Mouse (Mus musculus) kidney, postnatal 4 days (tissue): ENCODE results near the gene Il27ra.

ENCODE experiments used
- DNase-seq, 2 experiments: peaks; one replicate each; pipeline ENCODE4 v3.0.0; 2021; ENCODE audit warnings: mixed read lengths in 2 of 2

Il27ra gene

DNA sequence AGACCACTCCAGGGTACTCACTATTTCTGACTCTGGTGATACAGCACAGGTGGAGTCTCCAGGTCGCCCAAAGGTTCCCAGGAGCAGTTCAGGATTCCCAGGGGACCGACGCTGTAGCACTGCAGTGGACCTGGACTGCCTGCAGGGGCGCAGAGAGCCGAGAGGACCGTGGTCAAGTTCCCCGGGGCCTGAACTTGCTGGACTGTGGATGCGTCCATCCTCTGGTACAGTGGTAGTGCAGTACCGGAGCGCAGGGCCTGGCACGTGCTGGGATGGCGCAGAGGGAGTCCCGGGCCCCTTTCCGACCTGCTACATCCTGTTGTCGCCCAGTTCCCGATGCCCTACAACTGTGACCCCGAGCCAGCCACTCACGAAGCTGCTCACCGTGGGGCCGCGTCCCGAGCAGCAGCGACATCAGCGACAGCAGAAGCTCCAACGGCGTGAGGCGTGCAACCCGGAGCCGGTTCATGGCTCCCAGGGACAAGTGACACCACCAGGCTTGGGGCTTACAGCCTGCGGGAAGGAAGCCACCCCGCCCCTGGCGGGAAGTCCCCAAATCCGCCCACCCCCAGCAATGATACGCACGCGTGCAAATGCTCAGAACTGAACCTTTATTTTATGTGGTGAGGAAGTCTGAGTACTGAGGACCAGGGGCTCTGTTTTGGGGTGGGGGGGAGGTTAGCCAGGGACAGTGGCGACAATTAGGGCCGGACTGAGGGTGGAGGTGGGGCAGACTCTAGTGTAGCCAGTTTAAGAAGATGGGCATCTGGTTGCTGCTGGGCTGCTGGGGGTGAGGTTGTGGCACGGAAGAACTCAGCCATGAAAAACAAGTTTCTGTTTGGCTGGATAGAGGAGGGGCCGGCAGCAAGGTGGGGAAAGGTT is at the start of gene Il27ra:
Gene Il27ra (minus strand): TSS at position 524 of the 882 bp plus-strand sequence.
- DNase-seq = peak; percentile 84 to 89

DNA sequence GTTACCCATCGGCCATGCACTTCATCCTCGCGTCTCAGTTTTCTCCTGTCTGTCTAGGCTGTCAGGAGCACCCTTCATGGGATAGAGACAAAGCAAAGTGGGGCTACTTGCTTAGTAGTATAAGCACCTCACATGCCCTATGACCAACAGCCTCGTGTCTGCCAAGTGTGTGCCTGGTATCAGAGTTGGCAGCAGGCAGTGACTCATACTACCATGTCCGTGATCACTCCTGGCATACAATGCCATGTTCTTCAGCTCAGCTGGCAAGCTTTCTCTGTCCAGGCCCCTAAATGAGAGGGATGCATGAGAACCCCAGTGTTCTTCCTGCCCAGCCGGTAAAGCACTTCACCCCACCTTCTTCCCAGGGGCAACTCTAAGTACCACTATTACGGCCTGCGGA is 48.2 kb upstream of the Il27ra start:
- DNase-seq = no peak

DNA sequence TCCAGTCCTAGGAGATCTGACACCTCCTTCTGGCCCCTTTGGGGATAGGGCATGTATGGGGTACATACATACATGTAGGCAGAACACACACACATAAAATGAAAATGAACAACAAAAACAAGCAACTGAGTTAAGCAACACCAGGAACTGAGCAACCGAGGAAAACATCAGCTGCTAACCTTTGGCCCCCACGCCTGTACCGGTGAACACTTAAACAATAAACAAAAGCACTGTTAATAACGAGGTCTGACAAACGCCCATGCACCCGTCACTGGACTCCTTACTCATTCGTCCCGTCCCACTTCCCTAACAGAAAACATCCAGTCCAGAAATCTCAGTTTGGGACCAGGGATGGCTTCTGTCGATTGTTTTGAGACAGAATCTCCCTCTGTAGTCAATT is 46.9 kb upstream of the Il27ra start:
- DNase-seq = no peak

DNA sequence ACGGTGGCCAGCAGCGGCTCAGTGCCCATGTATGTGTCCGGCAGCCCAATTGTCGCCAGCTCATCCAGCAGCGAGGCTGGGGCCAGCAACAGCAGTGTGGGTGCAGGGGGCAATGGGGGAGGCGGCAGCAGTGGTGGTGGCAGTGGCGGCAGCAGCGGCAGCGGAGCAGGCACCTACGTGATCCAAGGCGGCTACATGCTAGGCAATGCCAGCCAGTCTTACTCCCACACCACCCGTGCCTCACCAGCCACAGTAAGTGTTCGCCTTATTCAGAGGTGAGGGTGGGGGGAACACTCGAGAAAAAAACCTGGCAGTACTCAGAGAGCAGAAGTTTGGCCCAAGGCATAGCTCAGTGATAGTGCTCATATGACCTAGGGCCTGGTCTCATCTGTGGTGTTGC is 45.4 kb upstream of the Il27ra start:
- DNase-seq = no peak

DNA sequence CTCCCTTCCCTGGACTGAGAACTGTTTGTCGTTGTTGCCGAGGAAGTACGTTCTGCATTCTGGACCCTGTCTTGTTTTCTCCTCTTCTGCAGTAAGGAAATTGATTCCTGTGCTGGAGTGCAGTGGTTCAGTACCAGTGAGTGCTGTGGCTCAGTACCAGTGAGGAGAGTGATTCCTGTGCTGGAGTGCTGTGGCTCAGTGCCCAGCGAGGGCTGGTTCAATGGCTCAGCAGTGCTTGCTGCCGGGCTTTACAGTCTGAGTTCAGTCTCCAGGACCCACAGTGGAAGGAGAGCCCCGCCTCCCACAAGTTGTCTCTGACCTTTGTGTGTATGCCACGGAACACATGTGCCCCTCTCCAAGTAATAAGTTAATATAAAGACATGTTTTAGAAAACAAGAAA is 44.8 kb upstream of the Il27ra start:
- DNase-seq = peak in 1 of 2 experiments; percentile 33

DNA sequence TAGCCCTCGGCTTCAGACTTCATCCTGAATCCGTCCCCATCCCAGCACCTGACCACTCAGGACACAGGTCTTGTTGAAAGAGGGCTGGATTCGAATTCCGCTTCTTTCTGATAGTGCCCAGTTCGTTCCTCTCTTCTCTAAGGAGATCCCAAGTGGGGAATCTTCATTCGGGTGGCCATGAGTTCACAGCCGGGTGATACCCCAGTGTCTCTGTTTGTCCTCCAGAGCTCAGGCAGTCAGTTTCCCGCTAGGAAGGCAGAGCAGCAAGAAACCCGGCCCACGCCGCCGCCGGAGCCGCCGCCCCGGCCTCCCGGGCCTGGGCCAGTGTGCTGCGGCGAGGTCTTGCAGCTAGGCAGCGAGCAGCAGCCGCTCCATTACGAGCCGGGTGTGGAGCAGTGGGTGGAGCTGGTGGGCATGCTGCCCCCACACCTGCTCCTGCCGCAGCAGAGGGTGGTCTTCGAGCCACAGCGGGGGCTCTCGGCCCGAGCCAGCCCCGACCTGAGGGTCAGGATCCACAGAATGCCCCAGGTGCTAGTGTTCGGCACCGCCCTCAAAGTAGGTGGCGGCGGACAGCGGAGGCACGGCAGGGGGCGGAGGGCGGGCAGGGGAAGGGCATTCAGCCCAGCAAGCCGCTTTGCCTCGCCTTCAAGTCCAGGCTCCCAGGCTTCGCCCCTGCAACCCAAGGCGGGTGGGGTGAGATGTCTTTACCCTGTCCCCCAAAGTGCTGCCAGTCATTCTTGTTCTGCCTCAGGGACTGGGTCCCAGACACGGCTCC is 42.1 kb upstream of the Il27ra start:
- peak in 1 of 2 experiments; percentile 44 for DNase-seq

DNA sequence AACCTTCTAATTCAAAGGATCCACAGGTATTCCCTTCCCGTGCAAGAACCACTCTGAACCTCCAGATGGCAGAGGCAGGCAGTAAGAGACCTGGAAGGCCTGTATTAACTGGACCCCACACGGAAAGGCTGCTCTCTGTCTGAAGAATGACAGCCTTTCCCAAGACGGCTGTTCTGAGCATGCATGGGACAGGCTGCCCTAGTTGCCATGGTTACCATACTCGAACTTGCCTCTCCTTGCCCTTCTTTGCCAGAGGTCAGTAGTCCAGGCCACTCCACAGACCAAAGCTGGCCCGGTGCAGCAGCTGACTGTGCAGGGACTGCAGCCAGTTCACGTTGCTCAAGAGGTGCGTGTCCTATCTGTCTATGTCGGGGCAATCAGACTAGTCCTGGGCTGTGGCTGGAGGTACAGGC is 41.4 kb upstream of the Il27ra start:
- DNase-seq = peak; percentile 41 to 65

DNA sequence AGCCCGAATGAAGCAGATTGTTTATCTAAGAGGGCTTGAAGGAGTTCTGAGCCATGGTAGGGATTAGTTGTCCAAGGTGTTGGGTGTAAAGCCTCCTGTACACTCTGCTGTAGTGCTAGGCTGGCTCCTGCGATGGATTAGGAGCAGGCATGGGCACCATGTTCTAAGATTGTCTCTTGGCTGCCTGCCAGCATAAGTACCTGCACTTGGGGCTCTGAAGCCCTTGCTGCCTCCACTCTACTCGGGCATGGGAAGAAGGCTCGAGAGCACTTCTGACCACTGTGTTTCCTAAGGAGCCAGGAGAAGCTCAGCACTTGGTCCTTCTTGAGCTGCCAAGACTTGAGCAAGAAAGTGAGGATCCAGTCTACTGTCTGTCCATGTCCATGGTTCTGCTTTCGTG is 36.8 kb upstream of the Il27ra start:
- DNase-seq = no peak

DNA sequence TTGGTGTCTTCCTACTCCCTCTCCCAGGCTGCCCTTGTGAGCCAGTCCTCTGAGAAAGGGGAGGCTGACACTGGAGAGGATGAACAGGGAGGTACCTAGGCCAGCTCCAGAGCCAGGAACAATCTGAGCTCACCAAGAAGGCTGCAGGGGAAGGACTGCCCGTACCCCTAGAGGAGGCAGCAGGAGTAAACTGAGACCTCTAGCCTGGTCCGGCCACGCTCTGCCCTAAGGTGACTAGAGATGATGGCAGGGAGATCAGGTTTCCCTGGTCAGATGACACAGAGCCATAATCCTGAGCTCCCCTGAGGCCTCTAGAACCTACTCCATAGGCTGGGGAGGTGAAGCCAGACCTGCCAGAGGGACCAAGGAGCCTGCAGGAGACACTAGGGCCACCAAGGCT is 34.5 kb upstream of the Il27ra start:
- no peak for DNase-seq

DNA sequence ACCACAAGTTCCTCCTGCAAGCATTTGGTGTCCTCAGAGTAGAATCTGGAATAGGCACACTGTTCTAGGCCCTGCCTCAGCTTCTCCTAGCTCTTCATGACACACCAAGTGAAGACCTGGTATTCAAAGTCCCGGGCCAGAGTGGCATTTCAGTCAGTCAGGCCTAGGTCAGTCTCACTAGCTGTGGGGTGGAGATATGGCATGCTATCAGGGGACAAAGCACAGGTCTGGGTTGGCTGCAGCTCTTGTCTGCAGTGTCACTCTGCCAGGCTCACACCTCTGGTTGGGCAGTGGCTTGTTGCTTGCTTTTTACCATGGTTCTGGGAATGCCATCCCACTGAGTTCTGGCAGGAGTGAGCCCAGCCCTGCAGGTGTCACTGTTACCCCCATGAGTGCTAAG is 34.0 kb upstream of the Il27ra start:
- DNase-seq = no peak

DNA sequence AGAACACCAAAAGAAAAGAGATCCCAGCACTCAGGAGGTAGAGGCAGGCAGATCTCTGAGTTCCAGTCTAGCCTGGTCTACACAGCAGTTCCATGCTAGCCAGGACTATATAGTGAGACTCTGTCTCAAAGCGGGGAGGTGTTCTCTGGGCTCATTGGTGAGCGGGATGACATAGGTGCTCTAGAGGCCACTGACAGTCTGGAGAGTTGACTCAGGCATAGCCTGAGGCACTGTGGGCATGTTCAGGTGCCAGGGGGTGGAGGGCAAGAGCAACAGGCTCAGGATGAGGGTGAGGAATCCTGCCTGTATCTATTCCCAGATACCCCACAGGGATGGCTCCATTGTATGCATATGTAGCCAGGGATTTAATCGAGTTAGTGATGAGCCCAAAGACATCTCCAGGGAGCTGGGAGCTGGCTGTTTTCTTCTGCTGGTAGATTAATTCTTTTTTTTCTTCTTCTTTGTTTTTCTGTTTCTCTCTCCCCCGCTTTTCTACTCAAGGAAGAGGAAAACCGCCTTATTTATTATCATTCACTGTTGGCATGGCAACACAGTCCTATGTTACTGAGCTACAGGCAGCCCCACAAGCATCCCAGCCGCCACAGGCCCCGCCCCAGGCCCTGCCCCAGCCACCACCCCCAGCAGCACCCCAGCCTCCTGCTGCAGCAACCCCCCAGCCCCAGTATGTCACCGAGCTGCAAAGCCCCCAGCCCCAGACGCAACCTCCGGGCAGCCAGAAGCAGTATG is 31.0 kb upstream of the Il27ra start:
- no peak for DNase-seq

DNA sequence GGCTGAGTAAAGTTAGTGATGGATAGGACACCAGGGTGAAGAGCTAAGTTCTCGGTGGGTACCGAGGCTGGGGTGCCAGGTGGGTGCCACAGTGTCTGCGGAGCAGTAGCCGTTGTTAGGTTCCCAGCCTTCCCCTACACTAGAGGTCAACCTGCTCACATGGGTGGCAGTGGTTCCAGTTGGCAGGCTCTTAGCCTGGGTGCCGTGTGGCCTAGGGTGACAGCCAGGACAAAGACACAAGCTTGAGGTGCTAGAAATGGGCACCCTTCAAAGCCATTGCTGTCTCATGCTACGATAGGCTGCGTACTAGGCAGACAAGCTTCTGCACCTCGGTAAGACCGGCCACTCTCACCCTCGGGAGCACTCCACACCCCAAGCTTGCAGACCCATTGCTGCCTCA is 29.9 kb upstream of the Il27ra start:
- no peak for DNase-seq

DNA sequence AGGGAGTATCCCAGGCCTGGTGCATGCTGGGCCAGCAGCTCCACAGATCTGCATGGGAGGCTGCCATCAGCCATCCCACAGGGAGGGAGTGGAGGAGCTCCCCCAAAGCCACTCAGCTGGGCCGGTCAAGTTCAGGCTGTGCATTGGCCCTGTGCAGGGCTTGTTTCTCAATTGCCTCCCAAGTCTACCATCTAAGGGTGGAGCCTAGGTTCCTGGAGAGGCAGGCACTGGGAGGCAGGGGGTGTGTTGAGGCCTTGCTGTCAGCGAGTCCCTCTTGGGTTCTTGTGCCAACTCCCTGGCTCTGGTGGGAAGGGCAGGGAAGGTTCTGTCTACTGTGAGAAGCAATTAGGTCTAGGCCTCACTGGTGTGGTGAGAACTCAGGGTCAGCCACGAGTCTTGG is 29.5 kb upstream of the Il27ra start:
- DNase-seq = peak; percentile 43 to 64

DNA sequence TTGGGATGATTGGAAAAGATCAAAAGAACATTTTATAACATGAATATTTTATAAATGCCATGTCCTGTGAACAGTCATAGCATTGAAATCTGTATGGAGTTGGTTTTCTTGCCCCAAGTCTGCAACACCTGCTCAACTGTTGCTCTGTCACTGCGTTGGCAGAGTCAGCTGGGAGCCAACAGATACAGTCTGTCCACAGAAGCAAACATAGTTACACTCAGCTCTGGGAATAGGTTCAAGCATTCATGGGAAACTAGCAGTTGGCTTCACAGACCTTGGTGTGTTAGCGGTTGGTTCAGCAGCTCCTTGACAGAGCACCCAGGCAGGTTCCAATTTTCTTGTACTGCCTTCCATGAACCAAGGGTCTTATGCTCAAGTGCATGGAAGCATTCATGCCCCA is 28.3 kb upstream of the Il27ra start:
- DNase-seq = no peak

DNA sequence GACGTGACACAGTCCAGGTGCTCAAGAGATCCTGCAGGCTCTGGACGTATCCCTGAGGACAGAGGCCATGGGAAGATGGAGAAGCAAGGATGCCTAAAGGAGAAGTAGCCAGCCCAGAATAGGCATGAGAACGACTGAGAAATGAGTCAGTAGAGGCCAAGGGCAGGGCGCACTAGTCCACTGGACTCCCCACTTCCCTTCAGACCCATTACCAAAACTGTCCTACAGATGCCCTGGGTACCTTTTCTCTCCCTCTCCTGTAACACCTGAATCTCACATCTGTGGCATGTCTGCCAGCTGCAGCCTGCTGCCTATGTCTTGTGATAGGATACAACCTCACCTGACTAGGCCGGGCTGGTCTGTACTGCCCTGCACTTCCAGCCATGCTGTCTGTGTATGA is 27.9 kb upstream of the Il27ra start:
- DNase-seq = no peak

DNA sequence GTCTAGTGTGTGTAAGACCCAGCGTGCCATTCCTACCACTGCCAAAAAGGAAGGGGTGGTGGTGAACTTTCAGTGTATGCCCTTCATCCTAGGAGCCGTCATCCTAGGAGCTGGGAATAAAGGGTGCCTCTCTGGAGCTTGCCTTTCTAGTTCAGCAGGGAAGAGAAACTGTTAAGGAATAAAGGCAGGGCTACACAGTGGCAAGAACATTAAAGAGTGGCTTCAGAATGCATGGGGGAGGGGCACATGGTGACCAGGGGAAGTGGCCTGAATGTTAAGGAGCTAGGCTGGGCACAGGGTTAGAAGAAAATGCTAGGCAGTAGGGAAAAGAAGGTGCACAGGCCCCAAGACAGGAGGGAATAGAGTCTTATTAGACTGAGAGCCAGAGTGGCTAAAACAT is 27.4 kb upstream of the Il27ra start:
- peak in 1 of 2 experiments; percentile 35 for DNase-seq

DNA sequence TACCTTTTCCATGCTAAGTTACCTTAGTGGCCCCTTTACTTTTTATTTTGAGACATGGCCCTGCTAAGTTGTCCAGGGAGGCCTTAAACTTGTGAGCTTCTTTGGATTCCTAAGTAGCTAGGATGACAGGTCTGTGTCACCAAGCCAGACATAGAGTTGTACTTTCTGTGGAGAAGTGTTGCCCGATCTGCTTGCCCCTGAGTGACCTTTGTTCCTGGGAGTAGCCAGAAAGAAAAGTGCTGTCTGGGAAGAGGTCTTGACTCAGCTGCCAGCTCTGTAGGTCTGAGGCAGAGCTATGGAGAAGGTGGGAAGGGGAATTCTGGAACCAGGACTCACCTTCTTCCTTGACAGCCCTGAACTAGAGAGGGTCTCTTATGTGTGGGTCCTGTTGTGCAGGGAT is 26.8 kb upstream of the Il27ra start:
- DNase-seq = no peak

DNA sequence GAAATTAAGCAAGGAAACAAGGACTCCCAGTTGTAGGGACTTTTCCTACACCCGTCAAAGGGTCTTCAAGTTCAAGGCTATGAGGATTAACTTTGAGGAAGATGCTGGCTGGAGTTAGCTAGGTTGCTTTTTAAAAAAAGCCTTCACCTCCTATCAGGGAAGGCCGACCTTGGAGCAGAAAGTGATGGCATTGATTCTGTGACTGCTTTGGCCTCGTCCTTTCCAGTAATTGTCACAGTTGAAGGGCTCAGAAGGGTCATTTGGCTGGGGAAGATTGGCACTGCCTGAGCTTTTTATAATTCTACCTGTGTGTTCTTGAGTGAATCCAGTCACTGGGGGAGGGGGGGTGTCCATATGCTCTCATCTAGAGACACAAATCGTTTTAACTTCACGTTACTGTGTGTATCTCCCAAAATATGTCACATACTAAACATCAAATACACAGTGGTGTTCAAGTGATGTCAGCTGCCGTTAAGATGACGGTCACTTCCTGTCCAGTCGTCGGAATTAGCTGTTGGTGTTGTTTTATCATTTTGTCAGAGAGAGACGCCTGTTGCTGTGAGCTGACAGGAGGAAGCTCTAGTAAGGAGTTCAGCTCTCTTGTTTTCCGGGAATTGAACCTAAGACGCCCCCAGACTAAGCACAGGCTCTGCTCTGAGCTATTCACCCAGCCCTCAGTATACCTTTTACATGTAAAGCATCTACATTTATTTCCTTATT is 26.1 kb upstream of the Il27ra start:
- no peak for DNase-seq

DNA sequence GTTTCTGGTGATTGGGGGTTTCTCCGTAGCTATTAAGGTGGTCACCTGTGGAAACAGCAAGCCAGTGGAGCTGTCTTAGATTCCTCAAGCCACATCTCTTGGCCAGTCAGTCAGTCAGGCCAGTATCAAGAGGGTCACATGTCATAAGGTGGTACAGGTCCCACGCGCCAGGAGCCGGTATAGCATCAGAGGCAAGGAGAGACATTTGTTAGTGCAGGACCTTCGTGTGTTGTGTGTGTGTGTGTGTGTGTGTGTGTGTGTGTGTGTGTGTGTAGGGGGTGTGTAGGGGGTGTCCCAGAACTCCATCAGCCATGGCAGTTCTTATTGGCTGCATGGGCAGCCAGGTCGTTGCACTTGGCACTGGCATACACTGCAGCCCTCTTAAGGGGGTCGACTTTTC is 25.5 kb upstream of the Il27ra start:
- DNase-seq = no peak

DNA sequence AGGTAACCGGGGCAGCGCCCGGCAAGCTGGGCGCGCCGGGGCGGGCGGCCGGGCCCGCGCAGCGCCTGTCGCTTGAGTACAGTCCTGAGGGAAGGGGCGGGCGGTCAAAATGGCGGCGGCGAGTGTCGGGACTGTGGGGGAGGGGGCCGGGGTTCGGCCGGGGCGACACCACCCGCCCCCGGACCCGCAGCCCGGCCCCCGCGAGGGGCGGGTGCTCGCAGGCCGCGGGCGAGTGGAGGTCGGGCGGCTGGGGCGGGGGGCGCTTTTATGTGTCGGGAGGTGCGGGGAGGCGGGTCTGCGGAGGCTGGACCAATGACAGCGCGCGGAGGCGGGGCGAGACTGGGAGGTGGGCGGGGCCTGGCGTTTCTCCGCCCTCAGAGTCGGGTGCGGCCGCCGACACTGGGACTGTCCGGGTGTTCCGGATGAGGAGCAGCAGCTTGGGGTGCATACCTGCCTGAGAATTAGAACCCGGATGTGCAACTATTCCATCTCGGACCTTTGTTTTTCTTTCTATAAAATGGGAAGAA is 24.7 kb upstream of the Il27ra start:
- peak; percentile 98 for DNase-seq

DNA sequence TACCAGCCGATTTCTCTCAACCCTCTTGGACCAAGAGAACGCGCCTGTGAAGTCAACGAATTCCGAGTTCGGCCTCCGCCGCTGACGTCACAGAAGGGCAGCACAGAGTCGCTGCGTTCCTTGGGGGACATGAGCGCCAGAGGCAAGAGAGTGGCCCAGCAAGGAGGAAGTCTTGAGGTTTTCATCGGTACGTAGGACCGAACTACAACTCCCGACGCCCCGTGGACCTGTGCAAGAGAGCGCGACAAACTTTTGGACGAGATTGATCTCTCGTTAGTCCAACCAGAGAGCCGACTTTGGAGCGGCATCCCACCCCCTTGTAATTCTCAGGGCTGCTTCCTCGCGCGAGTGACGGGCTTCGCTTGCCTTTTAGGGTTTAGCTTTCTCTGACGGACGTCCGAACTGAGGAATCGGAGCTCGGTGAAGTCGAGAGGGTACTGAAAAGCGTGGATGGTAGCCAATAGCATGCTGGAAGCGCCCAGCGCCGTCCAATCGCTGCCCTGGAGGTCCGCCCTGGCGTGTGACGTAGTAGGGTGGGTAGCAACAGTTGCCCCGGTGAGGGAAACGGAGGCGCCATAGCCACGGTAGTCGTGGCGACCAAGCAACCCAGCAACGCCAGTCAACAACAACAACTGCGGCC is 24.0 kb upstream of the Il27ra start, which contains the start of gene Rfx1:
Gene Rfx1 (plus strand): TSS at position 544 of the 640 bp plus-strand sequence.
- DNase-seq = peak; percentile 99
